Mouse (Mus musculus) intestine, embryonic 16.5 days (tissue): ENCODE data around the gene Tfap2b. TPM values are rescaled to one million over a fixed set of nuclear protein-coding genes. Genes with fewer than 3 reads are reported as not detected.

Experiments
- ATAC-seq: fragments of 200-750 bp; cut with Nextera tagmentation; 2 replicates; pipeline ENCODE4 v1.8.0; 2017; ENCODE audit warnings: moderate TSS enrichment, moderate library complexity
- H3K27ac ChIP-seq: fragments of 300-500 bp; sonication (generic); 2 replicates; pipeline ENCODE4 v1.5.1; 2014; ENCODE audit warnings: mild to moderate bottlenecking, low read length
- H3K27me3 ChIP-seq: fragments of 300-500 bp; sonication (generic); replicated peaks from 2 replicates; pipeline ENCODE4 v1.6.1; 2014; ENCODE audit warnings: low read length, control low read depth, mixed read lengths; ENCODE audit not compliant: control insufficient read depth, insufficient read depth
- H3K36me3 ChIP-seq: fragments of 300-500 bp; sonication (generic); 2 replicates; pipeline ENCODE4 v1.6.1; 2014; ENCODE audit warnings: low read length, control low read depth; ENCODE audit not compliant: control insufficient read depth, insufficient read depth
- H3K4me1 ChIP-seq: fragments of 300-500 bp; sonication (generic); 2 replicates; pipeline ENCODE4 v1.6.1; 2014; ENCODE audit warnings: low read length, control low read depth, mixed read lengths; ENCODE audit not compliant: control insufficient read depth, insufficient read depth
- H3K4me2 ChIP-seq: fragments of 300-500 bp; sonication (generic); 2 replicates; pipeline ENCODE4 v1.6.1; 2014; ENCODE audit warnings: low read depth, low read length, control low read depth
- H3K4me3 ChIP-seq: fragments of 300-500 bp; sonication (generic); 2 replicates; pipeline ENCODE4 v1.5.1; 2014; ENCODE audit warnings: mild to moderate bottlenecking, low read length
- H3K9ac ChIP-seq: fragments of 300-500 bp; sonication (generic); 2 replicates; pipeline ENCODE4 v1.6.1; 2014; ENCODE audit warnings: low read depth, low read length
- H3K9me3 ChIP-seq: fragments of 300-500 bp; sonication (generic); 2 replicates; pipeline ENCODE4 v1.6.1; 2016; ENCODE audit warnings: low read length, control low read depth; ENCODE audit not compliant: control insufficient read depth
- WGBS: fragments of 180-500 bp; shearing (Covaris S2); extraction: QIAGEN DNeasy Blood & Tissue Kit; methylation state at CpG from one replicate; pipeline ENCODE4 v1.1.7; 2014; 5-methylcytosine and 5-hydroxymethylcytosine counted together
- polyA plus RNA-seq: library from polyadenylated mRNA; unstranded; fragments of >200 nt; fragmentation: Nextera tagmentation; extraction: Ambion mirVana; gene quantifications from 2 replicates; pipeline ENCODE4 v1.2.1, GENCODE M21; 2015

The Tfap2b gene
- polyA plus RNA-seq, 1 experiment from 2014 or later: 0.22 TPM

DNA sequence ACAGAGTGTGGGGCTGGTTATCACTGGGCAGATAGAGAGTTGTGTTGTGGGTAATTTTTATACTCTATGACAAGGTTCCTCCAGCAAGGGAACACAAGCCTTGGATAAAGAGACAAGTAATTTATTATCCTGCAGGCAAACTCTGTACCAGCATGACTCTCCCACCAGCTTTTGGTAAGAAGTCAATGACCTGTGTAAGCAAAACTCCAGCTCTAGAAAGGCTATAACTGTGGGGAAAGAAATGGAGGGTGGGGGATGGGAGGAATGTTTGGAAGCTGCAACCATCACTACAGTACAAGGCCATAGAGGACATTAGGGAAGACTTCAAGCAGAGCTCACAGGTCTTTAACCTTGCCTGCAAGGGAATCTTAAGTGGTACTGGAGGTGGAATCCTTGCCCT is 31.3 kb downstream of the Tfap2b start:
- no peak for ATAC-seq
- no peak overlapping the region for H3K4me2 ChIP-seq
- H3K9ac ChIP-seq: no peak overlapping the region
- no peaks in the 10 kb centered on the region for H3K4me1 ChIP-seq
- no peaks in the 10 kb centered on the region for H3K36me3 ChIP-seq
- no peaks in the 10 kb centered on the region for H3K9me3 ChIP-seq
- H3K27ac ChIP-seq: no peak overlapping the region
- peaks cover 63% of the 10 kb centered on the region for H3K27me3 ChIP-seq
- no peak overlapping the region for H3K4me3 ChIP-seq

DNA sequence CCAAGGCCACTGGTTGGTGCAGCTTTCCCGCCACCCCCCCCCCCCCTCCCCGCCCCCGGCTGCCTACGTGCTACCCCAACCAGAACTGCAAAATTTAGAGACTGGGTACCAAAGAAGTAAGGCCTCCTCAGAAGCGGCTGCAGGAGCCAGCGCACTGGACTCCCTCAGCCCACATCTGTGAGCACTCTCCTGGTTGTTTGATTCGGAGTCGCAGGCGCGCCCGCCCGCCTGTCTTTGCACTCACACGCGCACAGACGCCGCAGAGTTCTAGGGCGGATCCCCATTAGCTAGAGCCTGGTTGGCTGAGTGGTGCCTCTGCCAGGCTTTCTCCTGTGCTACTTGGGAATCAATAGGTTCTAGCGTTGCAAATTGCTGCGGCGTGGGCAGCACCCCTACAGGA is 32.6 kb downstream of the Tfap2b start:
- Histone ChIP-seq H3K4me2 (peak overlapping the region; percentile 32), H3K9me3 (no peaks in the 10 kb centered on the region), H3K27ac (no peak overlapping the region), H3K4me3 (peak overlapping the region; percentile 22), H3K9ac (no peak overlapping the region), H3K4me1 (no peaks in the 10 kb centered on the region), H3K36me3 (no peaks in the 10 kb centered on the region), H3K27me3 (peaks cover 54% of the 10 kb centered on the region)
- 3% methylated on average over 19 of the region's 20 CpGs for WGBS
- ATAC-seq: peak; percentile 60; the same call in 1 of the 2 replicates

DNA sequence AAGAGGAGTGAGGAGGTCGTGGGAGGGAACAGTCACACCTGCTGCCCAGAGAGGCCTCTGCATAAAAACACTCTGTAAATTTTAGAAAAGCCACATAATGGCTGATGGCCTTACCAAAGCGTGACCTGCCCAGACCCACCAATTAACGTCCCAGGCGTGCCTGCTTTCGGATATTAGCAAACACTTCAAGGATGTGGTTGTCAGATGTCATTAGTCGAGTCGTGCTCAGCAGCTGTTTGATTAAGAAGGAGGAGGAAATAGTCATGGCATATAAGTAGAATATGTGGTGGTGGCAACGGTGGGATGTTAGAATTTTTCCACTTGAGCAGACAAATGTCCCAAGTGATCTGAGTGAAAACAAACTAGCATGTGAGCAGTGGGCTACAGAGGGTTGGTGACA is 33.3 kb downstream of the Tfap2b start:
- Histone ChIP-seq H3K4me2 (no peak overlapping the region), H3K36me3 (no peaks in the 10 kb centered on the region), H3K9me3 (no peaks in the 10 kb centered on the region), H3K27ac (no peak overlapping the region), H3K4me3 (no peak overlapping the region), H3K4me1 (no peaks in the 10 kb centered on the region), H3K27me3 (peaks cover 47% of the 10 kb centered on the region), H3K9ac (no peak overlapping the region)
- no peak for ATAC-seq
- 5% methylated on average over 8 of the region's 8 CpGs for WGBS

DNA sequence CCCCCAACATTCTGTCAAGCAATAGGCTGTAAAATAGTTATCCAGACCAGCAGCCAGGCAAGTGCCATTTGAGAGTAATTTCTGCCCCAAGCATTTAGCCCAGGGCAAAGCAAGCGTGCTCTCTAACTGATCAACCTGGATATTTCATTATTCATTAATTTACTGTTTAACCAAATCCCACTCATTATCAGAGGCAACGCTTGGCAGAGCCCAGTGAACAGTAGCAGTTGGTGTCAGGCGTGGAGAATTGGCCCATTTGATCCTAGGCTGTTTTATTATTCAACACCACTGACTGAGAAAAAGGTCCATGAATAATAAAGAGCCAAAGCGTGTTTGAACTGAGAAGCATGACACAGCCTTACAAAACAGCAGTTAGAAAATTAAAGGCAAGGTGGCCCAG is 36.3 kb downstream of the Tfap2b start:
- ATAC-seq: no peak
- no peak overlapping the region for H3K4me2 ChIP-seq
- no peaks in the 10 kb centered on the region for H3K36me3 ChIP-seq
- no peaks in the 10 kb centered on the region for H3K4me1 ChIP-seq
- no peaks in the 10 kb centered on the region for H3K9me3 ChIP-seq
- WGBS: 38% methylated on average over 4 of the region's 4 CpGs
- H3K4me3 ChIP-seq: no peak overlapping the region
- H3K9ac ChIP-seq: no peak overlapping the region
- no peak overlapping the region for H3K27ac ChIP-seq
- H3K27me3 ChIP-seq: peaks cover 27% of the 10 kb centered on the region

DNA sequence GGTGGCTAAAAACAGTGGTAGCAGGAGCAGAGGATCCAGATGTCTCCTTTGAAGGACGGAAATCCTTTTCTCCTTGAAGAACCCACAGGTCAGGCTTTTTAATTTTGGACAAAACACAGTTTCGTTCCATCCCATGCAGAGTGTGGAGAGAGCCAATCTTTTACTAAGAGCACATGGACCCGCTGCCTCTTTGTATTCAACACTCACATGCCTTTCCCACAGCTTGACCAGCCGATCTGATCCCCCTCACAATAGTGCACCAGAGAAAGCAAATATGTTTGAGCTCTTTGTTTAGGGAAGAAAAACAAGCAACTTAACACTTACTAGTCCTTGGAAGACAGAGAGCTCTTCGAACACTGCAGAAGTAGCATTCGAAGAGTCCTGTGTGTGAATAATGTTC is 42.6 kb downstream of the Tfap2b start:
- Histone ChIP-seq H3K27ac (no peak overlapping the region), H3K4me2 (no peak overlapping the region), H3K9ac (no peak overlapping the region), H3K36me3 (no peaks in the 10 kb centered on the region), H3K4me3 (no peak overlapping the region), H3K4me1 (no peaks in the 10 kb centered on the region), H3K9me3 (no peaks in the 10 kb centered on the region), H3K27me3 (no peaks in the 10 kb centered on the region)
- ATAC-seq: no peak
- WGBS: 49% methylated on average over 6 of the region's 6 CpGs

DNA sequence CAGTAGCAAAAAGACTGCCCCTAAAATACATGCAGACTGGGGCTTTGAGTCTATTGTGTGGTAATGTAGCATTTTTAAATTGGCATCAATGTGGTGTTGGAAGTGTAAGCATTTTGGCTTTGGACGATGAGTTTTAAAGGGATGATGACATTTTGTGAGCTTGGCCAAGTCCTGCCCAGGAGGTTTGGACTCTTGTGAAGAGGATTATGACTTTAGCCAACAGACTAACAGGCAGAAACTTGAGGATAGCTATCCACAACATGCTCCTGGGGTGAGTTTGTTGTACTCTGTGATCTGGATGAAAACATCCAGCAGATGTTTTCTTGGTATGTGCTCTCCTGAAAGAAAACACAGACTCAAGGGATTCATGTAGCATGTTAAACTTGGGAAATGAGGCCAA is 60.9 kb downstream of the Tfap2b start:
- no peaks in the 10 kb centered on the region for H3K36me3 ChIP-seq
- no peaks in the 10 kb centered on the region for H3K27me3 ChIP-seq
- H3K27ac ChIP-seq: no peak overlapping the region
- 80% methylated on average over 1 of the region's 1 CpGs for WGBS
- H3K9ac ChIP-seq: no peak overlapping the region
- ATAC-seq: no peak
- no peaks in the 10 kb centered on the region for H3K4me1 ChIP-seq
- H3K9me3 ChIP-seq: no peaks in the 10 kb centered on the region
- no peak overlapping the region for H3K4me3 ChIP-seq
- no peak overlapping the region for H3K4me2 ChIP-seq

Other genes starting within 250 kb of the Tfap2b start
- gene Tfap2d, start 105.9 kb upstream of the Tfap2b start, polyA plus RNA-seq: not detected in 2 replicates